Mouse (Mus musculus) limb, embryonic 12.5 days (tissue): Measurements from ENCODE around the gene Adar. TPM values are rescaled to one million over a fixed set of nuclear protein-coding genes. Genes with fewer than 3 reads are reported as not detected.
"Not testable (repeated sequence)": the region's sequence is repeated elsewhere in the genome, so short reads cannot be mapped to it uniquely, and the experiment has no call there.

Source experiments
- ATAC-seq: fragments of 200-750 bp; cut with Nextera tagmentation; 2 replicates; pipeline ENCODE4 v1.8.0; 2017; ENCODE audit warnings: low read depth, moderate TSS enrichment; ENCODE audit not compliant: insufficient number of reproducible peaks, insufficient read depth, low FRiP score, low TSS enrichment
- H3K27ac ChIP-seq: fragments of 300-500 bp; sonication (generic); 2 replicates; pipeline ENCODE4 v1.5.1; 2016; ENCODE audit warnings: mild to moderate bottlenecking, moderate library complexity
- H3K27me3 ChIP-seq: fragments of 300-500 bp; sonication (generic); 2 replicates; pipeline ENCODE4 v1.6.1; 2016; ENCODE audit warnings: mild to moderate bottlenecking, moderate library complexity
- H3K36me3 ChIP-seq: fragments of 300-500 bp; sonication (generic); 2 replicates; pipeline ENCODE4 v1.6.1; 2016; ENCODE audit warnings: mild to moderate bottlenecking, moderate library complexity
- H3K4me1 ChIP-seq: fragments of 300-500 bp; sonication (generic); replicated peaks from 2 replicates; pipeline ENCODE4 v1.6.1; 2016
- H3K4me2 ChIP-seq: fragments of 300-500 bp; sonication (generic); 2 replicates; pipeline ENCODE4 v1.6.1; 2016; ENCODE audit warnings: mild to moderate bottlenecking, moderate library complexity
- H3K4me3 ChIP-seq: fragments of 300-500 bp; sonication (generic); replicated peaks from 2 replicates; pipeline ENCODE4 v1.5.1; 2016; ENCODE audit warnings: mild to moderate bottlenecking
- H3K9ac ChIP-seq: fragments of 300-500 bp; sonication (generic); replicated peaks from 2 replicates; pipeline ENCODE4 v1.6.1; 2016; ENCODE audit warnings: mild to moderate bottlenecking, moderate library complexity
- H3K9me3 ChIP-seq: fragments of 300-500 bp; sonication (generic); 2 replicates; pipeline ENCODE4 v1.6.1; 2016; ENCODE audit warnings: mild to moderate bottlenecking, moderate library complexity
- WGBS: fragments of 180-500 bp; shearing (Covaris S2); methylation state at CpG from one replicate; pipeline ENCODE4 v1.1.7; 2016; 5-methylcytosine and 5-hydroxymethylcytosine counted together
- polyA plus RNA-seq: library from polyadenylated mRNA; unstranded; fragments of >200 nt; fragmentation: Nextera tagmentation; extraction: Ambion mirVana; gene quantifications from 2 replicates; pipeline ENCODE4 v1.2.1, GENCODE M21; 2016

The Adar gene
- polyA plus RNA-seq, 1 experiment from 2014 or later: 15.7 TPM

- Histone ChIP-seq H3K36me3 (no peaks in the 10 kb centered on the region), H3K4me3 (no peak overlapping the region; the same call in 1 of the 2 replicates), H3K9me3 (no peaks in the 10 kb centered on the region), H3K27ac (no peak overlapping the region), H3K4me2 (peak overlapping the region; percentile 49), H3K4me1 (peaks cover 4% of the 10 kb centered on the region), H3K27me3 (peaks cover 4% of the 10 kb centered on the region; the same call in 1 of the 2 replicates), H3K9ac (no peak overlapping the region)
- ATAC-seq: no peak
- 3% methylated on average over 12 of the region's 13 CpGs for WGBS
These were observed 84.7 kb downstream of the Adar start for GRCm38 (mm10) chr3:89799476-89799875.

GRCm38 (mm10) chr3:89800078-89800477 lies 85.3 kb downstream of the Adar start:
- ATAC-seq, H3K36me3 ChIP-seq, H3K4me2 ChIP-seq, H3K9ac ChIP-seq, H3K9me3 ChIP-seq, H3K4me3 ChIP-seq, H3K4me1 ChIP-seq, H3K27me3 ChIP-seq, H3K27ac ChIP-seq: not testable (repeated sequence)
- WGBS: 35% methylated on average over 3 of the region's 3 CpGs

GRCm38 (mm10) chr3:89800774-89801506 lies 86.1 kb downstream of the Adar start:
- no peak for ATAC-seq
- peaks cover 4% of the 10 kb centered on the region for H3K4me1 ChIP-seq
- H3K4me2 ChIP-seq: no peak overlapping the region
- WGBS: 60% methylated on average over 5 of the region's 5 CpGs
- peaks cover 4% of the 10 kb centered on the region; the same call in 1 of the 2 replicates for H3K27me3 ChIP-seq
- no peak overlapping the region for H3K4me3 ChIP-seq
- no peak overlapping the region for H3K27ac ChIP-seq
- no peaks in the 10 kb centered on the region for H3K36me3 ChIP-seq
- H3K9ac ChIP-seq: no peak overlapping the region
- H3K9me3 ChIP-seq: no peaks in the 10 kb centered on the region

- H3K9me3 ChIP-seq: no peaks in the 10 kb centered on the region
- no peak for ATAC-seq
- H3K4me3 ChIP-seq: no peak overlapping the region
- peaks cover 4% of the 10 kb centered on the region for H3K4me1 ChIP-seq
- H3K9ac ChIP-seq: no peak overlapping the region
- H3K36me3 ChIP-seq: no peaks in the 10 kb centered on the region
- H3K4me2 ChIP-seq: no peak overlapping the region
- H3K27ac ChIP-seq: no peak overlapping the region
- H3K27me3 ChIP-seq: peaks cover 4% of the 10 kb centered on the region; the same call in 1 of the 2 replicates
- 26% methylated on average over 3 of the region's 3 CpGs for WGBS
These were observed 86.7 kb downstream of the Adar start for GRCm38 (mm10) chr3:89801507-89801847.

- WGBS: 78% methylated on average over 15 of the region's 15 CpGs
- Histone ChIP-seq H3K4me2 (no peak overlapping the region), H3K36me3 (no peaks in the 10 kb centered on the region), H3K27ac (no peak overlapping the region), H3K27me3 (peaks cover 4% of the 10 kb centered on the region; the same call in 1 of the 2 replicates), H3K9me3 (no peaks in the 10 kb centered on the region), H3K4me3 (no peak overlapping the region), H3K4me1 (peaks cover 4% of the 10 kb centered on the region), H3K9ac (no peak overlapping the region)
- no peak for ATAC-seq
These were observed 88.1 kb downstream of the Adar start for GRCm38 (mm10) chr3:89802876-89803275.

Other genes with a start within 250 kb of the Adar start
- gene Kcnn3, start 194.9 kb upstream of the Adar start, polyA plus RNA-seq: 1.6 and 1.9 TPM in 2 replicates
- 0.51 and 0.81 TPM in 2 replicates for gene Chrnb2, start 49.6 kb downstream of the Adar start, polyA plus RNA-seq
- 15.9 and 18.1 TPM in 2 replicates for gene Ube2q1, start 58.6 kb downstream of the Adar start, polyA plus RNA-seq
- 3.5 and 3.7 TPM in 2 replicates for gene She, start 116.3 kb downstream of the Adar start, polyA plus RNA-seq
- gene Il6ra, start 198.2 kb downstream of the Adar start, polyA plus RNA-seq: 0.83 and 0.84 TPM in 2 replicates
- 20.7 and 24.4 TPM in 2 replicates for gene Atp8b2, start 248.5 kb downstream of the Adar start, polyA plus RNA-seq